Mouse (Mus musculus) mesoderm, embryonic 11.5 days (tissue): Measurements from ENCODE around the gene Itga9.
A peak's percentile ranks its signal among the peaks of the same experiment; 100 is the strongest.

ENCODE experiments used
- DNase-seq: peaks from one replicate; pipeline ENCODE4 v3.0.0-alpha.2; 2012; ENCODE audit warnings: low read depth, low spot score

The Itga9 gene

DNA sequence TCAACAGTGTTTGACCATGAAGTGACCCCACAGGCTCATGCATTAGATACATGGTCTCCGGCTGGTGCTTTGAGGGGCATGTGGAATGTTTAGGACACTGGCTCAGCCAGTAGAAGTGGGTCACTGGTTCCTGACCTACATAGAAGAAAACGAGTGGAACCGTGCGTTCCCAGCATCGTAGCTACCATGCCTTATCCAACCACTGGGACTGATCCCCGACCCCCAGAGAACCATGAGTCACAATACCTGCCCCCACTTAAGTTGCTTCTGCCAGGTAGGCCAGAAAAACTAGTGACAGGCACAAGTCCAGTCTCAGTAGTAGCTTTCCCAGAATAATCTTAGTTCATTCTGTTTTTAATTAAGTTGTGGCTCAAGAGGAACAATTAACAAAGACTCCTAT is 121.8 kb downstream of the Itga9 start:
- no peak for DNase-seq

DNA sequence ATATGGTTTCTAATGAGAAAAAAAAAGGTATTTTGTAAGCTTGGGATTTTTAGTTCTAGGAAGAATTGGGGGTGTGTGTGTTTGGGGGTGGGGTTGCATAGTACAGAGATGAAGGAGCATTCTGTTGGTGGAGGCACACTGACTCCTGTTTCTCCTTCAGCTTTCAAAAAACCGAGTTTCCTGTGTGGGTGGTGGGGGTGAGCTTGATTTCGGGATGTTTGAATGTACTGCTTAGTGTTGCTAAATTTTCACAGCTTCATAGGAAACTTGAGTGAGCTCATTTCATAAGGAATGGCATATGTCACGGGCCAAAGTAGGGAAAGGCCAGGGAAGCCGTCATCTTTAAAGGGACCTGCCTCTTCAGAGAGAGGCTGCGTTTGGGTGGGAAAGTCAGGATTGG is 122.5 kb downstream of the Itga9 start:
- DNase-seq, result no peak

- no peak for DNase-seq
Observed at GRCm38 (mm10) chr9:118730172-118730571, 123.7 kb downstream of the Itga9 start.

- no peak for DNase-seq
Observed at GRCm38 (mm10) chr9:118730871-118731390, 124.4 kb downstream of the Itga9 start.

GRCm38 (mm10) chr9:118731650-118732049 is 125.2 kb downstream of the Itga9 start:
- DNase-seq, result no peak

- DNase-seq, result no peak
Observed at GRCm38 (mm10) chr9:118733601-118734000, 127.1 kb downstream of the Itga9 start.

- no peak for DNase-seq
Observed at GRCm38 (mm10) chr9:118737124-118737523, 130.6 kb downstream of the Itga9 start.

- peak; percentile 25 for DNase-seq
Observed at GRCm38 (mm10) chr9:118737601-118738137, 131.2 kb downstream of the Itga9 start.

- DNase-seq, result no peak
Observed at GRCm38 (mm10) chr9:118738311-118738710, 131.8 kb downstream of the Itga9 start.

- no peak for DNase-seq
Observed at GRCm38 (mm10) chr9:118739071-118739470, 132.6 kb downstream of the Itga9 start.

DNA sequence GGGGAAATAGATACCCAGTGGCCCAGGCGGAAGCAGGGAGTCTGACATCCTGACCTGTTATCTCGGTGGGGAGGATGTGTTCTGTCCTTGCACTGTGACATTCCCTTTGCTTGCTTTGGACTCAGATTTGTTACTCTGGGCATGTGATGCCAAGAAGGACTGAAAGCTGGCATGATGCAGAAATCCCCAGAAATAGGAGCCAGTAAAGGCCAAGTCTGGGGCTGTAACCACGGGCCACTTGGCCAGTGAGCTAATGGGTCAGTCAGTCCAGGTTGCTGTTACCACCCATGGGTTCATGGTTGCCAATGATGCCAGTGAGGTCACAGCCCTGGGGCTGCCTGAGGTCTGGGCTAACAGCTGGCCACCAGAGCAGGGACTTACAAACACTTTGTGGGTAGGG is 133.2 kb downstream of the Itga9 start:
- DNase-seq, result no peak

DNA sequence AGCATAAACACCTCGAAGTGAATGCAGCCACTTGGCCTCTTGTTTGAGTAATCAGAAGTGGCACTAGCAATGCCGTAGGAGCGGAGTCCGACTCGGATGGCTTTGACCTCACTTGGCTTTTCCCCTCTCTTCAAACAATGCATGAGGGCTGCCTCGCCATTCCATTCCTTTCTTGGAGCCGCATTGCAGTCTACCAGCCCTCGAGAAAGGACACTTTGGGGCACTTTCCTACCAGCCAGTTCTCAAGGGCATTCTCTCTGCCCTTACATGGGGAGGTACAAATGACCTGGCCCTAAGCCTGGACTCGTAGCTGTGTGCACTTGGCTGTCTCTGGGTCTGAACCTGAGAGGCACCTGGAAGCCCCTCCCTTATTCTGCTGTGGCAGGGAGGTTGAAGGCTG is 134.8 kb downstream of the Itga9 start:
- DNase-seq, result no peak

DNA sequence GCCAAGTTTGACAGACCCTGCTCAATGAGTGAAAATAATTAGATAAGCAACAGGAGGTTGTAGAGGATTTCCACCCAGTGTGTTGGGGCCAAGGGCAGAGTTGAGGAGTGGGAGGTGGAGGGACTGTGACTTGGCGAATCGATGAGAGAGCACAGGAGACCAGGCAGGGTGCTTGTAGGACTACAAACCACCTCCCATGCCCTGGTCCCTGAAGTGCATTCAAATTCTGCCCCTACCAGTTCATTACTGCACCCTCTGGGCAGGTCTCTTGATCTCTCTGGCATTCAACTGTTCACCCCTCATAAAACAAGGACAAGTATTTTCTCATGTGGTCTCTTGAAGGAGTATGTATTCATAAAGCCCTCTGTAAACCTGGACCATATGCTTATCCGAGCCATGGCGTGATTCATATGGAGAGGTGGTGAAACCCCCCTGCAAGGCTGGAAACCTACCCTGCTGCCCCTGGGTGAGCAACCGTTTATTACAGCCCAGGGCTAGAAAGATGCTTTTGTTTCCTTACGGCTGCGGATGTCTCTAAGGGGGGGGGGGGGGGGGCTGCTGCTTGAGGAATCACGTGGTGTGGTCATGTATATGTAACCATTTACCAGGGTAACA is 143.0 kb downstream of the Itga9 start:
- no peak for DNase-seq

- no peak for DNase-seq
Observed at GRCm38 (mm10) chr9:118750828-118751227, 144.3 kb downstream of the Itga9 start.

- DNase-seq, result no peak
Observed at GRCm38 (mm10) chr9:118752376-118752775, 145.9 kb downstream of the Itga9 start.

- DNase-seq, result no peak
Observed at GRCm38 (mm10) chr9:118759462-118759861, 153.0 kb downstream of the Itga9 start.

DNA sequence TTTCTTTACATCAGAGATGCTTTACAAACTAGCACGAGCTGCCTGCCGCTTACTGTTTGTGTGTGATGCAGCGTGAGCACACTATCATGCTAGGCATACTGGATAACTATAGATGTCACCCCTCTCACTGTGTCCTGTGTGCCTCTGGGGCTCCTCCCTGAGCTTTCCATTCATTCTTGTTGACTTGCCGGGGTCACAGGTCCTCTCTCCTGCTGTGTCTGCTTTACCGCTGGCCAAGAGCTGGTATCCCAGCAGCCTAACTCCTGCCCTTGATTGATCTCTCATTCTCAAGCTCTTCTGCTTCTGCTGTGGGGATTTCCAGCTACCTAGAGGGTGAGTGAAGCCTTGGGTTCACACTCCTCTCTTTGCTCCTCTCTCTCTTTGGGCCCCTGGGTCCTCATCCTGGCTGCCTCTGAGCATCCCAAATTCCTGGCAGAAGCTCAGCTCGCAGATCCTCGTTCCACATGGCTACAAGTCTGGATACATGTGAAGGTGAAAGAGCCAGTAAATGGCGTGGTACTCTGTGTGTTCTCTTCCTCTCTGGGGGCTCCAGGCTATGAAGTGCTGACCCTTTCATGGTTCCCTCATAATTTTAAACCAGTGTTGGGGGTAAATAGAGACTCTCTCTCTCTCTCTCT is 155.6 kb downstream of the Itga9 start:
- no peak for DNase-seq

DNA sequence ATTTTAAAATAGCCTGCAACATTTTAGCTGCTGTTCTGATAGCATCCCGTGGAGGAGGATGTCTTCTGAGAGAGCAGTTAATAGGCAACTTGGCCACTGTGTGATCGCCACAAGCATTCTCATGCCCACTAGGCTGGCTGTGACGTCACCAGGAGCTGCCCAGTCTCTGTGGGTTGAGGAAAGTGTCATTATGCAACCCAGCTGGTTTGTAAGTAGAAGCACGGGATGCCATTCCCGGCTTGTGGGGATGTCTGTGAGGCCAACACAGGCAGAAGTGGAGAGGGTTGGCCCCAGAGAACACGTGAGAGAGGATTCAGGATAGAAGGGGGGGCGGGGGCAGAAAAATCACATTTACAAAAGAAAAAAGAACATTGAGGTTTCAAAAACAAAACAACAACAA is 156.3 kb downstream of the Itga9 start:
- DNase-seq, result no peak

- DNase-seq, result no peak
Observed at GRCm38 (mm10) chr9:118763203-118763602, 156.7 kb downstream of the Itga9 start.

GRCm38 (mm10) chr9:118763646-118764045 is 157.2 kb downstream of the Itga9 start:
- no peak for DNase-seq

- DNase-seq, result no peak
Observed at GRCm38 (mm10) chr9:118765059-118765458, 158.6 kb downstream of the Itga9 start.

DNA sequence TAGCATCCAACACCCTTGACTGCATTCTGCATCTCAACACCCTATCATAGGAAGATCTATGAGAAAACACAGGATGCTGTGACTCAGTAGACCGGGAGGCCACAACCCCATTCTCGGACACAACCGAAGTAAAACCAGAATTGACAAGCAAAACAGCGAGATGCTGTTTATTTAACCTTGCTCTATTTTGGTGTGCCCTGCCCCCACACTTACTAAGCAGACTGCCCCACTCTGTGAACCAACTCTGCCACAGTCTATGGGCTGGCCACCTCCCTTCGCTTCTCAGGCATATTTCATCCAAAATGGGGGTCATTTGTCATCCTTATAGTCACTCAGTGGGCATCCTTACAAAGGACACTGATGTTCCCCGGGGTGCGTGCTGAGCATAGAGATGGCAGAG is 160.5 kb downstream of the Itga9 start:
- no peak for DNase-seq

- DNase-seq, result no peak
Observed at GRCm38 (mm10) chr9:118768596-118768995, 162.1 kb downstream of the Itga9 start.
